Mouse (Mus musculus) adipocyte (in vitro differentiated cells): ENCODE results near the gene Psmd7.
A peak's percentile ranks its signal among the peaks of the same experiment; 100 is the strongest.

Experiments
- DNase-seq: peaks from one replicate; pipeline ENCODE4 v3.0.0-alpha.2; 2016; ENCODE audit warnings: low spot score

Gene Psmd7

DNA sequence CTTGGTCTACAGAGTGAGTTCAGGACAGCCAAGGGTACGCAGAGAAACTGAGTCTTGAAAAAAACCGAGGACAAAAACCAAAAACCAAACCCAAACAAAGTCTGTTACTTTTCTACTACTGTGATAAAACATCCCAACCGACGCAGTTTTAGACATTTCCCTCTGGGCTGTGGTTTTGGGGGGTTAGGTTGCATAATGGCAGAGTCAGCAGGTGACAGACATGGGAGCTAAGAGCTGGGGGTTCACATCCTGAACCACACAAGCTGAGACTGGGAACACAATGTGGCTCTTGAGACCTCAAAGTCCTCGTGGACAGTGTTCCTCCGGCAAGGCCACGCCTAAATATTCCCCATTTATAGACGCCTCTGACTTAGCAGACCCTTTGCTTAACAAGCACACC is 10.1 kb downstream of the Psmd7 start:
- DNase-seq, result no peak

DNA sequence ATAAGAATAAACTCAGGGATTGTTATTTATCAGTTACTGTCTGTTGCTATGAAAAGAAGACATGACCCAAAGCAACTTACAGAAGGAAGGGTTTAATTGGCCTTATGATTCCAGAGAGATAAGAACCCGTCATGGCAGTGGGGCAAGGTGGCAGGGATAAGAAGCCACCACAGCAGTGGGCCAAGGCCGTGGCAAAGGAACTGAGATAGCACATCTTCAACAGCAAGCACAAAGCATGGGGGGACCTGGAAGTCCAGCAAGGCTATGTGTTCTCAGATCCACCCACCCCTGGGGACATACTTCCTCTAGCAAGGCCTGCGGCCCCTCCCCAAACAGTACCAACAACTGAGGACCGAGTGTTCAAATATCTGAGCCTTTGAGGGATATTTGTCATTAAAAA is 10.6 kb downstream of the Psmd7 start:
- DNase-seq, result no peak

- peak; percentile 97 for DNase-seq
Measured at GRCm38 (mm10) chr8:107576702-107577101, 11.6 kb downstream of the Psmd7 start.

- DNase-seq, result no peak
Measured at GRCm38 (mm10) chr8:107574771-107575170, 13.5 kb downstream of the Psmd7 start.

DNA sequence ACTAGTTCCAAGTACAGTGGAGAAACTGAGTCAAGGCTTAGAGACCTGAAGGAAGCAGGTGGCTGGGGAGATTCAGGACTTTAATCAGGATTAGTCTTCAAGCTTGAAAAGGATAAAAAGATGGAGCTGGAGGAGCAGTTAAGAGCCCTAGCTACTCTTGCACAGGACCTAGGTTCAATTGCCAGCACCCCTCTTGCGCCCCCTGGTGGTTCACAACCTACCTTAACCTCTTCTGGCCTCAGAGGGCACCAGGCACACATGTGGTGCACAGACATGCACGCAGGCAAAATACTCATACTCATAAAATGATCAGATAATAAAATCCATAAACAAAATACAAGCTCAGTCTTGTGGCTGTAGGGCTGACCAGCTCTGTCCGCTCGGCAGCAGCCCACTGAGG is 15.8 kb downstream of the Psmd7 start:
- DNase-seq, result peak; percentile 78

DNA sequence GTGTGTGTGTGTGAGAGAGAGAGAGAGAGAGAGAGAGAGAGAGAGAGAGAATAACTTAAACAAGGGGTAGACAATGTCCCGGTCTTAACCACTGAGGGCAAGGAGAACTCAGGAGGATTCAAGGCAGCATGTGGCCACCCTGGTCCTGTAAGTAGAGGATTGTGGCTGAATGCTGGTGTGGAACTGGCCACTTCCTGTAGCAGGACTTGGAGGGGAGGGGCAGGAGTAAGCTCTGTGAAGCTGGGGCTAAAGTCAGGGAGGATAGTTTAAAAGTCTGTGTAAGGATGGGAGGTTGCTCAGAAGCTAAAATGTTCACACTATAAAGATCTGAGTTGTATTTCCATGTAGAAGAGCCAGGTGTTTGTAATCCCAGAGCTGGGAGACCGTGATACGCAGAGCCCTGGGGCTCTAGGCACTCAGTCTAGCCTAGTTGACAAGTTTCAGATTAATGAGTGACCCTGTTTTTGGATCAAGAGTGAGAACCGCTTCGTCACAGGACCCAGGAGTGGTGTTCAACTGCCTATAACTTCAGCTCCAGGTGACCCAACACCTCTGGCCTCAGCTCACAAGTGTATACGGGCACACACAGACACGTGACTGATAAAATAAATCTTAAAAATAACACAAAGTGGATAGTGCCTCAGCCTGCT is 16.7 kb downstream of the Psmd7 start:
- DNase-seq, result no peak

DNA sequence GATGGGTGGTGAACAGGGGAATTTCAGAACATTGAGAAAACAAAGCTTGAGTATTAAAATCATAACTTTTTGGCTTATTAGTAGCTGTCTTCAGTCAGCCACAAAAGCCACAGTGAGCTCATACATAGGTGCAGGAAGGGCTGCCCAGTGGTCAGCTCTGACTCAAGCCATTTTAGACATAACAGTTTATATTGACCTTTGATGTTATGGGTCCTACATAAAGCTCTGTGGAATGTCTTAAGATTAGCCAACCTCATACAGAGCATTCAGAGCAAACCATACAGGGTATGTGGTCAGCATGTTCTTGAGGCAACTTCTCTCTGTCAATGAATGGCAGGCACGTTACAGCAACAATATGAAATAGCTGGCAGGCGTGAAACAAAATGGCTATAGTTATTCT is 17.2 kb downstream of the Psmd7 start:
- DNase-seq, result no peak

- DNase-seq, result no peak
Measured at GRCm38 (mm10) chr8:107562164-107562563, 26.1 kb downstream of the Psmd7 start.

DNA sequence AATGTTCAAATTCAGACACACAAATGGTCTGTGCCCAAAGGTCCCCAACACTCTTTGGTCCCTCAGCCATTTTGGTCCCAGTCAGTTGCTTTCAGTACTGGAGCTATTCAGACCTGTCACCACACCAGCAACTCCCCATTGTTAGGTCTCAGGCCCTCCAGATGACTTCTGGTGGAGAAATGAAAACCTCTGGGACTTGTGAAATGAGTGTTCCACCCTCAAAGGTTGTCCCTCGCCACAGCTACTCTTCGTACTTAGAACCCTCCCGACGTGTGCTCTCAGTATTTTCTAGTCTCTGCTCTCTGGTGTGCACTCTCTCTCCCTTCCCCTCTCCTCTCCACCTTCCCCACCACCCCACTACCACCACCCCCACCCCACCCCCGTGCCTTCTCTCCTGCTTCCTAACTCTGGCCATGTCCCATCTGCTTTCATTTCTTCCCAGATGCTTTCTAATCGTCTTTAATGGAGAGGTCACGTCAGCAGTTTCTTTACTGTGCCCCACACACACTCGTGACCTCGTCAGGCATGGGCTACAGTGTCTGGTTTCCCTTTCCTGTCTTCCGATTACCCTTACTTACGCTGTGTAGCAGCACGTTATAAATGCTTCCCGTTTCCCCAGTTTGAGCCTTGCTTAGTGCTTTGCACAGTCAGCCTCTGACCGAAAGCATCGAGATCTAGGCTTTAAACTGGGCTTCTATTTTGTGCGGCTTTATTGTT is 27.3 kb downstream of the Psmd7 start:
- no peak for DNase-seq

DNA sequence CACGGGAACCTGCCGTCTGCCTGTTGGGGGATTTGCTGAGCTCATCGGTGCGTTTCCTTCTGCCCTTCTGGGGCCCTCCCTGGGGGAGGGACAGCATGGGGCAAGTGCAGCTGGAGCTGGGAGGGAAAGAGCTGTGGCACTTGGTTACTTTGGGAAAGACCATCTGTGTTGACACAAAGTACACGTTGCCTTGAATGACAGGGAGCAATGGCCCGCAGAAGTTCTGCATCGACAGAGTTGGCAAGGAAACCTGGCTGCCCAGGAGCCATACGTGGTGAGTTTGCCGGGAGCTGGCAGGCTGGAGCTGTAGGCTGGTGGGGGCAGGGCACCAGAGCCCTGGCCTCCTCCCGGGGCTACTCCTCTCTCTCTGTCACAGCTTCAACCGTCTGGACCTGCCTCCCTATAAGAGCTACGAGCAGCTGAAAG is 31.7 kb downstream of the Psmd7 start:
- no peak for DNase-seq

DNA sequence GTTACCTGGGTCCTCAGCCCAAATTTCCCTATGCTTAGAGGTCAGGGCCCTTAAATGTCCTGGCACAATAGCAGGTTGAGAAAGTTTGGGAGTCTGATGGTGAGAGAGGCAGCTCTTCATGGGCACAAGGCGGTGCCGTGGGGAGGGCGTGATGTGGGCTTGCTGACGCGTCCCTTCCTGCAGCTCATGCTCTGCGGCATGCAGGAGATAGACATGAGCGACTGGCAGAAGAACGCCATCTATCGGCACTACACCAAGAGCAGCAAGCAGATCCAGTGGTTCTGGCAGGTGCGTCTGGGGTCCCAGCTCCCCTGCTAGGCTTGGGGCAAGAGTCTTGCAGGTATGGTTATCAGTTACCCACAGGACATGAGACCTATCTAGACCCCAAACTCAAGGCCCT is 33.0 kb downstream of the Psmd7 start:
- no peak for DNase-seq

- no peak for DNase-seq
Measured at GRCm38 (mm10) chr8:107552234-107552633, 36.0 kb downstream of the Psmd7 start.

DNA sequence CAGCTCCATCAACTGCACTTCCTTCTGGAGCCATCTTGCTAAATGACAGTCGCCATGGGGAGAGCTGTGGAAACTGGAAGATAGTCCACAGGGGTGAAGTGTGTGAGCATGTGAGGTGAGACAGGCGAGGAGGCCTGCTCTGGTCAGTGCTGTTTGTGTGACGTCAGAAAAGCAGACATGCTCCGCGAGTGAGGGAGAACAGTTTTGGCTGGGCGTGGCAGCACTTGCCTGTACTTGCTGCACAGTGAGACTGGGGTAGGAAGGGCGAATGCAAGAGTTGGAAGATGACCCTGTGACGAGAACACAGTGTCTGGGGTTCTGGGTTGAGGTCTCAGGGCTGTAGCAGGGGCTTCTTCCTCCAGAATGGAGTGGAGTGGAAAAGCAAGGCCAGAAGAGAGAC is 41.4 kb downstream of the Psmd7 start:
- no peak for DNase-seq

DNA sequence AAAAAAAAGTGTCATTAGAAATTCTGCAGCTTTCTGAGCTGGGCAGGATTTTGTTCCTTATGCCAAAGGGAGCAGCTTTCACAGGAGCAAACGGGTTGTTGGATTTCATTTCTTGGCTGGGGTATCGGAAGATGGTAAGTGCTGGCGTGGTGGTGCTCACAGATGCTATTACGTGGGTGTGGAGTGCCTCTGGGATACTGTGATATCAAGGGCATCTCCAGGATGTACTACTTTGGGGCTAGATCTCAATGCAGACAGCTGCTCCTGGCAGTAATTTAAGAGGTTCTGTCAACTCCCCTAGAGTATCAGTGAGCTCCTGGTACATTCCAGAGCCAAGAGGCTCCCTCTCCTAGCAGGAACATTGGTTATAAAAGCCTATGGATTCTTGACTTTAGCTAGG is 42.1 kb downstream of the Psmd7 start:
- no peak for DNase-seq

DNA sequence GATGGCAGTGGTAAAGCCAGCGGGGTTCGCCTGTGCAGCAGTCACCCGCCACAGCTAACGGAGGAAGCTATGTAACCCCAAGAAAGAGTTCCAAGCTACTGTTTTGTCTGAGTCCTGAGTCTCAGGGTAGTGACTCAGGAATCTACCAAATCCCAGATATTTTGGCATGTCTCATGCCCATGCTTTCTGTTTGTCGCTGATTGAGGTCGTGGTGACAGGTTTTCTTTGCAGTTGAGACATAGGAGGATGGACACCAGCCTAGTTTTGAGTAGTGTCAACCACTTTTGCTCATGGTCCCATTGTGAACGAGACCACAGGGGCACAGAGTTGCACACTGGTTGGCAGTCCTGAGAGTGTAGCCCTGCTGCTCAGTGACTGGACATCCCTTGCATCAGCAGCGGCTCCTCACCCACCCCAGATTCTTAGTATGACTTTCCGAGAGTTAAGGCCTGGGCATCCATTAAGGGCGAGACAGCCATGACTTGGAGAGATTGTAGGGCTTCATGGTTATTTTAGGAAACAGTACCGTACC is 42.6 kb downstream of the Psmd7 start:
- DNase-seq, result no peak

DNA sequence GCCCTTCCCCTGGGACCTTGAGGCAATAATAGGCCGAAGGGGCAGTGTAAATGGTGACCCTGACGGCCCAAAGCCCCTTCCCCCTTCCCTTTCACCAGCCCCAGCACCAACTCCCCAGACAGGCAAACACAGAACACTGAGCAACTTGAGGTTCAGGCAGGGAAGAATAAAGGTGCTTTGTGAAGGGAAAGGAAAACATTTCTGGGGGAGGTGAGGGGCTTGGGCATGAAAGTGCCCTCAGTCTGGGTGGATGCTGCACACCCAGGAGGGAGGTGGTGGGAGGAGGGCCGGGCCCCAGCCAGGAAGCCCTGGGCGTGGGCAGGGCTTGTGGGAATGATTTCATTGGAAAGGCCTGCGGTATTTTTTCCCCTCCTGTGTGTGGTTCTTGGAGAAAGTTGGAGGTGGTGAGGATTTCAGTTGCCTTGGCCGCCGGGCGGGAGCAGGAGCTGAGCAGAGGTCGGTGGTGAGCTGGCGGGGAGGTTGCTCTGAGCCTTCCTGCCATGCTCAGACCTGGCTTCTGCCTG is 43.6 kb downstream of the Psmd7 start:
- DNase-seq, result no peak

DNA sequence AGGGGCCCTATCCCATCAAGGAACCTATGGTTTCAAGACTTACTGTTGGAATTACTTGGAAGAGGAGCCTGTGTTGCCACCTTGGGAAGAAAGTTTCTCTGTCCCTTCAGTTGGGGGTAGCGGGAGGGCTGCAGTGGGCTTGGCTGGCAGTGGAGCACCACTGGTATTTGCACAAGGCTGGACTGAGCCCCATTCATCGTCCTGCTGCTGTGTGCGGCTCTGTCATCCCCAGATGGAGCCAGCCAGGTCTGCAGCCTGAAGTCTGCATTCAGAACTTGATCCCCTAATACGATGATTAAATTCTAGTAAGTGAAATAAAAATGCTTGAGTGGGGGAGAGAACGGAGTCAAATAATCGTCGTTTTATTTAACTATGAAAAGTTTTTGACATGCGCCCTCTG is 44.1 kb downstream of the Psmd7 start:
- no peak for DNase-seq

- DNase-seq, result no peak
Measured at GRCm38 (mm10) chr8:107543714-107544113, 44.5 kb downstream of the Psmd7 start.

DNA sequence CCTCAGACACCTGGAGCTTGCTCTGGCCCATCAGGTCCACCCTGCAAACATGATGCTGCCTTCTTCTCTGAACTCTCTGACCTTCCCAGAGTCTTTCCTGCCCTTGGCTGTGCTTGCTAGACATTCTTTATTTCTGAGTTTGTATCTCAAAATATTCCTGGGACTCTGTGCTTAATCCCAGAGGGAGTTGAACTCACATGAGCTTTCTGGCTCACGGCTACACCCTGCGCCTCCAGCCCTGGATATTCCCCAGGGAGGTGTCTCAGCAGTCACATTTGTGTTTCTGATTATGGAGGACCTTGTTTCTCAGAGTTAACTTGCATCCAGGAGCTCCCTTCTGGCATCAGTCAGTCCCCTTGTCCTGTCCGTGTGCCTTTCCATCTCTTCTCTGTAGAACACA is 46.1 kb downstream of the Psmd7 start:
- peak; percentile 16 for DNase-seq

GRCm38 (mm10) chr8:107541369-107541768 is 46.9 kb downstream of the Psmd7 start:
- DNase-seq, result no peak

GRCm38 (mm10) chr8:107540623-107541022 is 47.6 kb downstream of the Psmd7 start:
- no peak for DNase-seq

- DNase-seq, result no peak
Measured at GRCm38 (mm10) chr8:107537472-107537871, 50.8 kb downstream of the Psmd7 start.
